Mouse (Mus musculus): ENCODE data around the gene Lrp8. TPM values are rescaled to one million over a fixed set of nuclear protein-coding genes. Genes with fewer than 3 reads are reported as not detected.

Lrp8 gene
- polyA plus RNA-seq (2012; fragmentation: generic; extraction: Trizol), result 1 to 10 TPM; 1.3 to 1.5 TPM

GRCm38 (mm10) chr4:107802185-107802449 is at the start of gene Lrp8:
Gene Lrp8 (plus strand): TSS chr4:107802261.

GRCm38 (mm10) chr4:107879254-107880050 is 77.4 kb downstream of the Lrp8 start, which contains the start of gene Magoh:
Gene Magoh (plus strand): TSS chr4:107879755.

GRCm38 (mm10) chr4:107889731-107890432 is 87.8 kb downstream of the Lrp8 start, which contains the start of gene 0610037L13Rik:
Gene 0610037L13Rik (plus strand): TSS chr4:107889813.

GRCm38 (mm10) chr4:107923145-107923802 is 121.2 kb downstream of the Lrp8 start, which contains the start of gene Cpt2:
Gene Cpt2 (minus strand): TSS chr4:107923610.

Other genes starting within 250 kb of the Lrp8 start
- under 1 TPM; 0.02 to 0.31 TPM for gene Dmrtb1, start 118.0 kb upstream of the Lrp8 start, polyA plus RNA-seq (2012; fragmentation: generic; extraction: Trizol)
- 10 to 100 TPM; 22.3 to 95.4 TPM for gene Magoh, start 77.5 kb downstream of the Lrp8 start, polyA plus RNA-seq (2012; fragmentation: generic; extraction: Trizol)
- 10 to 100 TPM; 95.4 to 97.3 TPM for gene 0610037L13Rik, start 87.6 kb downstream of the Lrp8 start, polyA plus RNA-seq (2012; fragmentation: generic; extraction: Trizol)
- gene Cpt2, start 121.3 kb downstream of the Lrp8 start, polyA plus RNA-seq (2012; fragmentation: generic; extraction: Trizol), result 10 to 100 TPM; 15.6 to 40.9 TPM
- not detected for gene Slc1a7, start 166.1 kb downstream of the Lrp8 start, polyA plus RNA-seq (2012; fragmentation: generic; extraction: Trizol)

Measured in C3H10T1/2 (cell line).